In the genomic region with DNA sequence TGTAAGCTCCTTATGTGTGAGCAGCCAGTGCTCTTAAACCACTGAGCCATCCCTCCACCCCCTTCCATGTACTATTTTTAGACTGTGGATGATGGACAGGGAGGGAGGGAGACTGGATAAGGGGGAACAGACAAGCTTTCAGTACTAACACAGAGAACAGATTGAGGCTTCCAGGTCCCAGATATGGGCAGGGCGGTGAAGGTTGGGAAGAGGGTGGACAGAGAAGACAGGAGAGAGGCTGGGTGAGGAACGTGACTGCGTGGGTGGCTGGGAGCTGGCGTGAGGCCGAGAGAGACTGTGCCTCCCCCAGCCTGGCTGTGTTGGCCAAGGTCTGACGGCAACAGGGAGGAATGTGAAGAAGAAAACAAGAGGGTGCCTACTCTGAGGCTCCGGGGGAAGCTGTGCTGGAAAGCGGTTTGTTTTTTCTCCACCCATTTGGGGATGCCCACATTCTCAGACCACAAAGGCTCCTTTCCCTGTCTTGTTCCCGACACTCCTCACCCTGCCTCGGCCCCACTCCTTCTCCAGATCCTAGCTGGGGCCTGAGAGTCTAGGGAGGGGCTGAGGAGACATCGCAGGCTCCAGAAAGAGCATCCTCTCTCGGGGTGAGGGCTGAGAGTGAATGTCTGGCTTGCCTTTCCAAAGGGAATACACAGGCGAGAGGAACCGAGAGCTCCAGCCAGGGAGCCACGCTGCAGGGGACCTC, we compare ENCODE assay signal across 9 mouse cellular contexts. TPM values are rescaled to one million over a fixed set of nuclear protein-coding genes. Genes with fewer than 3 reads are reported as not detected.
DNase-seq lines count a peak whose midpoint lies in the region; ATAC-seq and TF ChIP-seq lines count a peak whose summit lies in the region.
"Had no signal": no experiment of that assay in that cellular context is flagged by ENCODE, and none has a peak within 500 bp of the region (broad histone marks: within the 10 kb centered on the region; RNA-seq: fewer than 3 reads in every experiment).

No protein-coding gene starts in this region.

- TF ChIP-seq POLR2A in olfactory bulb, adult 2 months (IDR thresholded peaks at IDR 0.05; ENCODE audit: insufficient read depth, low read depth, low read length), result no peak

- 0 out of 2 replicates have a peak overlapping the region, but pooled peaks have one; percentile 12 for H3K4me2 ChIP-seq in intestine, embryonic 14.5 days (ENCODE audit: low read length)
- H3K4me2 ChIP-seq: neural tube, embryonic 13.5 days had no signal

- 0 out of 2 replicates have a peak, but pooled peaks cover 7% of the 10 kb centered on the region for H3K4me1 ChIP-seq in intestine, embryonic 14.5 days (replicated peaks; ENCODE audit: control insufficient read depth, insufficient read depth, low read length)
- H3K4me1 ChIP-seq in olfactory bulb, adult 2 months (ENCODE audit: control insufficient read depth, insufficient read depth, low read length), result peaks cover 29% of the 10 kb centered on the region

- H3K9ac ChIP-seq in intestine, embryonic 14.5 days (ENCODE audit: low read length), result no peak overlapping the region
- H3K9ac ChIP-seq: neural tube, embryonic 13.5 days had no signal

- H3K36me3 ChIP-seq in intestine, embryonic 14.5 days (ENCODE audit: control insufficient read depth, insufficient read depth, low read length), result no peaks in the 10 kb centered on the region
- H3K36me3 ChIP-seq: neural tube, embryonic 13.5 days had no signal

- peak overlapping the region; percentile 84 for H3K27ac ChIP-seq in intestine, embryonic 14.5 days (ENCODE audit: low read depth)
- H3K27ac ChIP-seq in olfactory bulb, adult 2 months (ENCODE audit: insufficient read depth, low read depth, low read length), result peak overlapping the region; percentile 86
- H3K27ac ChIP-seq: neural tube, embryonic 13.5 days had no signal

- peak; percentile 98 for DNase-seq in NIH3T3 (ENCODE audit: low read depth)
- peak; percentile 58 for DNase-seq in gastrocnemius, adult 18-20 months (ENCODE audit: low spot score)
- DNase-seq in intestine, embryonic 14.5 days (ENCODE audit: low spot score), result peak; percentile 75
- DNase-seq in left cerebral cortex, adult 8-10 months (ENCODE audit: low spot score in 2 of 2), result peak; percentile 63 to 89
- peak; percentile 61 to 84 for DNase-seq in urinary bladder, postnatal 36 days (ENCODE audit: low spot score in 2 of 2)
- DNase-seq in thymus, postnatal 4 days, result no peak

- no peak for TF ChIP-seq CTCF in olfactory bulb, adult 2 months (IDR thresholded peaks at IDR 0.05; ENCODE audit: insufficient read depth, low read depth, low read length)

- no peak overlapping the region for H3K4me3 ChIP-seq in intestine, embryonic 14.5 days (ENCODE audit: low read depth, low read length)
- no peak overlapping the region for H3K4me3 ChIP-seq in olfactory bulb, adult 2 months (ENCODE audit: insufficient read depth, low read depth, low read length)
- H3K4me3 ChIP-seq: neural tube, embryonic 13.5 days had no signal

- no peaks in the 10 kb centered on the region for H3K9me3 ChIP-seq in intestine, embryonic 14.5 days (ENCODE audit: control insufficient read depth, low read length)
- H3K9me3 ChIP-seq: neural tube, embryonic 13.5 days had no signal

- 31% methylated on average over 15 of the region's 15 CpGs for WGBS in intestine, embryonic 14.5 days
- WGBS in olfactory bulb, adult 2 months, result 11% methylated on average over 15 of the region's 15 CpGs

- peak; percentile 75 for ATAC-seq in cerebellum, adult (ENCODE audit: insufficient number of reproducible peaks, low FRiP score, low TSS enrichment)
- peak; percentile 22 for ATAC-seq in intestine, embryonic 14.5 days (replicated peaks; ENCODE audit: low FRiP score, low TSS enrichment, low read depth)

- no peaks in the 10 kb centered on the region for H3K27me3 ChIP-seq in intestine, embryonic 14.5 days (replicated peaks; ENCODE audit: control insufficient read depth, insufficient read depth, low read length)
- H3K27me3 ChIP-seq: neural tube, embryonic 13.5 days had no signal

RNA-seq across cellular contexts. Expression of a gene that starts 2.3 kb away (rescaled TPM):
- under 1 TPM; 0.09 to 0.69 TPM for total RNA-seq in gastrocnemius, adult 18-20 months (2021)
- polyA plus RNA-seq in intestine, embryonic 14.5 days (2014; fragmentation: Nextera tagmentation; extraction: Ambion mirVana), result 0.11 and 0.12 TPM in 2 replicates
- total RNA-seq in left cerebral cortex, adult 8-10 months (2022), result 1 to 10 TPM in 3 of 4 experiments, under 1 TPM in 1; 1.00 to 1.6 (median 1.2) TPM
- not detected in 2 replicates for polyA plus RNA-seq in olfactory bulb, adult 2 months (2012; ENCODE audit: insufficient read depth, insufficient read length, low replicate concordance, missing spikeins)
- polyA plus RNA-seq: neural tube, embryonic 13.5 days had no signal

RNA-seq across cellular contexts. Expression of a gene that starts 16.6 kb away (rescaled TPM):
- not detected for total RNA-seq in gastrocnemius, adult 18-20 months (2021)
- 0.36 and 0.66 TPM in 2 replicates for polyA plus RNA-seq in intestine, embryonic 14.5 days (2014; fragmentation: Nextera tagmentation; extraction: Ambion mirVana)
- under 1 TPM in 1 of 4 experiments, not detected in 3; 0.41 TPM for total RNA-seq in left cerebral cortex, adult 8-10 months (2022)
- polyA plus RNA-seq in olfactory bulb, adult 2 months (2012; ENCODE audit: insufficient read depth, insufficient read length, low replicate concordance, missing spikeins), result not detected in 2 replicates

RNA-seq across cellular contexts. Expression of a gene that starts 17.7 kb away (rescaled TPM):
- not detected for total RNA-seq in gastrocnemius, adult 18-20 months (2021)
- polyA plus RNA-seq in intestine, embryonic 14.5 days (2014; fragmentation: Nextera tagmentation; extraction: Ambion mirVana), result not detected in 2 replicates
- not detected for total RNA-seq in left cerebral cortex, adult 8-10 months (2022)
- polyA plus RNA-seq in olfactory bulb, adult 2 months (2012; ENCODE audit: insufficient read depth, insufficient read length, low replicate concordance, missing spikeins), result not detected in 2 replicates
- polyA plus RNA-seq: neural tube, embryonic 13.5 days had no signal

RNA-seq across cellular contexts. Expression of a gene that starts 32.7 kb away (rescaled TPM):
- 1 to 10 TPM; 1.3 to 2.1 TPM for total RNA-seq in gastrocnemius, adult 18-20 months (2021)
- 13.6 and 15.9 TPM in 2 replicates for polyA plus RNA-seq in intestine, embryonic 14.5 days (2014; fragmentation: Nextera tagmentation; extraction: Ambion mirVana)
- 10 to 100 TPM; 12.0 to 18.7 (median 13.8) TPM for total RNA-seq in left cerebral cortex, adult 8-10 months (2022)
- polyA plus RNA-seq in olfactory bulb, adult 2 months (2012; ENCODE audit: insufficient read depth, insufficient read length, low replicate concordance, missing spikeins), result not detected in 2 replicates

RNA-seq across cellular contexts. Expression of a gene that starts 33.0 kb away (rescaled TPM):
- under 1 TPM; 0.66 TPM for total RNA-seq in gastrocnemius, adult 18-20 months (2021)
- 68.7 and 79.4 TPM in 2 replicates for polyA plus RNA-seq in intestine, embryonic 14.5 days (2014; fragmentation: Nextera tagmentation; extraction: Ambion mirVana)
- total RNA-seq in left cerebral cortex, adult 8-10 months (2022), result 10 to 100 TPM in 3 of 4 experiments, 1 to 10 TPM in 1; 10.0 to 16.0 (median 13.3) TPM
- not detected in 2 replicates for polyA plus RNA-seq in olfactory bulb, adult 2 months (2012; ENCODE audit: insufficient read depth, insufficient read length, low replicate concordance, missing spikeins)
